Mouse (Mus musculus): ENCODE data around the gene Lgals3.

GRCm38 (mm10) chr14:47341811-47342291, 25.7 kb upstream of the Lgals3 start:
- TF ChIP-seq CTCF (IDR thresholded peaks at IDR 0.05; ENCODE audit: low read depth, low read length), result no peak
- TF ChIP-seq POLR2A (IDR thresholded peaks at IDR 0.05; ENCODE audit: borderline replicate concordance, low read depth, low read length), result no peak

Measured in bone marrow macrophage, adult 2 months (primary cell).